Comparison of ENCODE assay signal across 23 mouse cellular contexts in the genomic region with DNA sequence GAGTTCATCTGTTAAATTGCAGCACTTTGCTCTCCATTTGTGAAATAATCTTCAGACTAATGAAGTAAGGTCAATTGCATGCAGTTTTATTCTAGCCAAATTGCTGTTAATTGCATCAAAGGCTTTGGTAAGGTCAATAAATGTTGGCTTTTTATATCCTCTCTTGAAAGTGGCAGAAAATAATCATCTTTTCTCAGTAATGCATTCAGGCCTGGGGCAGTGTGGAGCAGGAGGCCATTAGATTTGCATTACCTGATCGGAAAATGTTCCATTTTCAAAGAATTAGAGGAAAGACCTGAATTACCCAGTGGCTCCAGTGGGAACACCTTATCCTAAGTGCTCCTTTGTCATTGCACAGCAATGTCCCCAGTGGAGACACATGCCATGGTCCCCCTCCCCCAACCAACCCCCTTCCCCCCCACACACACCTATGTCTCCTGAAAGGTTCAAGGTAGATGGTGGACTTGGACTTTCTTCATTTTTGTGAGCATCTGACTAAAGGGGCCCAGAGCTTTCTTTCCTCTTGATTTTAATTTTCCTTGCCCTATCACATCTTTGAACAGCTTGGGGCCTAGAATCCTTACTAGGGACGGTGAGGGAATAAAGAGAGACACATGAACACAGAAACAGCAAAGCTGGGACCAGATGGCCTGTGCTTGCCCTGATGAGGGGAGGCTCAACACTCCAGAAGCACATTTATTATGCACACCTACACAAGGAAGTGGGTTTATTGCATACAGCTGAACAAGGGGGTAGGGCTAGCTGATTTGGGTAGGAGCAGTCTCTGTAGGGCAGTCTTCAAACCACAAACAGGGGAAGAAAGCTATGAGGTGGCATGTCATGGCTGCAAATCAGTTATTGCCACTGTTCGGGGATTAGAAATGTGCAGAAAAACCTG.
A peak's percentile ranks its signal among the peaks of the same experiment; 100 is the strongest.
DNase-seq lines count a peak whose midpoint lies in the region; ATAC-seq and TF ChIP-seq lines count a peak whose summit lies in the region.
"Had no signal": no experiment of that assay in that cellular context is flagged by ENCODE, and none has a peak within 500 bp of the region (broad histone marks: within the 10 kb centered on the region; RNA-seq: fewer than 3 reads in every experiment).

No protein-coding gene starts in this region.

- 77% methylated on average over 3 of the region's 3 CpGs for WGBS in forebrain, embryonic 12.5 days
- WGBS in forebrain, embryonic 16.5 days, result 75% methylated on average over 3 of the region's 3 CpGs
- WGBS in hindbrain, embryonic 14.5 days, result 53% methylated on average over 3 of the region's 3 CpGs
- WGBS in hindbrain, embryonic 16.5 days, result 70% methylated on average over 3 of the region's 3 CpGs
- 57% methylated on average over 3 of the region's 3 CpGs for WGBS in midbrain, embryonic 14.5 days
- 47% methylated on average over 3 of the region's 3 CpGs for WGBS in midbrain, postnatal 0 days

- 0 out of 2 replicates have a peak, but pooled peaks have one; percentile 30 for ATAC-seq in forebrain, embryonic 12.5 days (ENCODE audit: low FRiP score)
- no peak for ATAC-seq in forebrain, embryonic 16.5 days
- no peak for ATAC-seq in hindbrain, embryonic 14.5 days (ENCODE audit: low FRiP score)
- ATAC-seq in hindbrain, embryonic 16.5 days, result no peak
- ATAC-seq in midbrain, embryonic 14.5 days (ENCODE audit: low FRiP score, low TSS enrichment), result no peak
- ATAC-seq in midbrain, postnatal 0 days (ENCODE audit: low FRiP score), result no peak
- ATAC-seq: activated CD4-positive, CD25-positive, alpha-beta regulatory T cell, adult 4 months; CD4-positive, CD25-positive, alpha-beta regulatory T cell, adult 4 months had no signal

- no peaks in the 10 kb centered on the region for H3K4me1 ChIP-seq in forebrain, embryonic 12.5 days
- H3K4me1 ChIP-seq in forebrain, embryonic 16.5 days (replicated peaks; ENCODE audit: control insufficient read depth, insufficient read depth, low read length), result no peaks in the 10 kb centered on the region
- H3K4me1 ChIP-seq in hindbrain, embryonic 14.5 days (replicated peaks; ENCODE audit: control insufficient read depth, insufficient read depth, low read length), result peaks cover 5% of the 10 kb centered on the region; the same call in 1 of the 2 replicates
- peaks cover 7% of the 10 kb centered on the region for H3K4me1 ChIP-seq in hindbrain, embryonic 16.5 days (ENCODE audit: control insufficient read depth, insufficient read depth, low read depth, low read length)
- H3K4me1 ChIP-seq in midbrain, embryonic 14.5 days (ENCODE audit: control insufficient read depth, insufficient read depth, low read length), result 0 out of 2 replicates have a peak, but pooled peaks cover 6% of the 10 kb centered on the region
- H3K4me1 ChIP-seq in midbrain, postnatal 0 days (ENCODE audit: insufficient read depth, low read length), result peaks cover 3% of the 10 kb centered on the region; the same call in 1 of the 2 replicates
- H3K4me1 ChIP-seq: heart, embryonic 10.5 days had no signal

- no peak overlapping the region for H3K9ac ChIP-seq in forebrain, embryonic 12.5 days
- H3K9ac ChIP-seq in forebrain, embryonic 16.5 days (replicated peaks; ENCODE audit: low read depth, low read length), result no peak overlapping the region
- H3K9ac ChIP-seq in hindbrain, embryonic 14.5 days, result no peak overlapping the region
- H3K9ac ChIP-seq in hindbrain, embryonic 16.5 days (ENCODE audit: low read depth, low read length), result no peak overlapping the region
- H3K9ac ChIP-seq in midbrain, embryonic 14.5 days (replicated peaks; ENCODE audit: low read length), result no peak overlapping the region
- no peak overlapping the region for H3K9ac ChIP-seq in midbrain, postnatal 0 days (replicated peaks; ENCODE audit: low read length, poor library complexity, severe bottlenecking)
- H3K9ac ChIP-seq: liver, embryonic 14.5 days; midbrain, embryonic 12.5 days had no signal

- TF ChIP-seq CTCF in midbrain, postnatal 0 days (IDR thresholded peaks at IDR 0.05), result no peak

- no peak for DNase-seq in hindbrain, embryonic 14.5 days (ENCODE audit: low spot score)
- DNase-seq in midbrain, embryonic 14.5 days, result peak; percentile 35
- no peak for DNase-seq in midbrain, postnatal 0 days (ENCODE audit: low spot score)
- DNase-seq in naive thymus-derived CD4-positive, alpha-beta T cell, adult 2 months (ENCODE audit: low read depth), result peak; percentile 7
- DNase-seq in adrenal gland, adult 8-10 months, result no peak
- DNase-seq: adrenal gland, postnatal 14 days; cerebellum, adult 11-12 months; cerebellum, postnatal 25 days; embryo, embryonic 11 days; gastrocnemius, postnatal 36 days; kidney, adult 8-10 months; kidney, postnatal 14 days; thymus, postnatal 25 days had no signal

- no peaks in the 10 kb centered on the region for H3K9me3 ChIP-seq in forebrain, embryonic 12.5 days
- H3K9me3 ChIP-seq in forebrain, embryonic 16.5 days (ENCODE audit: control insufficient read depth, low read length), result no peaks in the 10 kb centered on the region
- no peaks in the 10 kb centered on the region for H3K9me3 ChIP-seq in hindbrain, embryonic 14.5 days (ENCODE audit: control insufficient read depth, low read length)
- H3K9me3 ChIP-seq in hindbrain, embryonic 16.5 days (ENCODE audit: control insufficient read depth, low read length), result no peaks in the 10 kb centered on the region
- H3K9me3 ChIP-seq in midbrain, embryonic 14.5 days (ENCODE audit: control insufficient read depth, low read length), result no peaks in the 10 kb centered on the region
- H3K9me3 ChIP-seq in midbrain, postnatal 0 days (ENCODE audit: low read length), result no peaks in the 10 kb centered on the region
- H3K9me3 ChIP-seq: G1E; heart, embryonic 10.5 days; midbrain, embryonic 12.5 days had no signal

- no peak overlapping the region for H3K4me2 ChIP-seq in forebrain, embryonic 12.5 days
- no peak overlapping the region for H3K4me2 ChIP-seq in forebrain, embryonic 16.5 days (ENCODE audit: low read length)
- H3K4me2 ChIP-seq in hindbrain, embryonic 14.5 days (replicated peaks), result no peak overlapping the region
- no peak overlapping the region for H3K4me2 ChIP-seq in hindbrain, embryonic 16.5 days (ENCODE audit: low read length)
- no peak overlapping the region for H3K4me2 ChIP-seq in midbrain, embryonic 14.5 days (ENCODE audit: low read length)
- no peak overlapping the region for H3K4me2 ChIP-seq in midbrain, postnatal 0 days (ENCODE audit: low read depth, low read length, poor library complexity, severe bottlenecking)
- H3K4me2 ChIP-seq: midbrain, embryonic 12.5 days had no signal

- no peaks in the 10 kb centered on the region for H3K27me3 ChIP-seq in forebrain, embryonic 12.5 days
- no peaks in the 10 kb centered on the region for H3K27me3 ChIP-seq in forebrain, embryonic 16.5 days (replicated peaks; ENCODE audit: control insufficient read depth, insufficient read depth, low read length)
- no peaks in the 10 kb centered on the region for H3K27me3 ChIP-seq in hindbrain, embryonic 14.5 days (ENCODE audit: control insufficient read depth, insufficient read depth, low read length)
- H3K27me3 ChIP-seq in hindbrain, embryonic 16.5 days (replicated peaks; ENCODE audit: control insufficient read depth, insufficient read depth, low read length), result no peaks in the 10 kb centered on the region
- no peaks in the 10 kb centered on the region for H3K27me3 ChIP-seq in midbrain, embryonic 14.5 days (ENCODE audit: control insufficient read depth, insufficient read depth, low read length)
- H3K27me3 ChIP-seq in midbrain, postnatal 0 days (ENCODE audit: insufficient read depth, low read length), result no peaks in the 10 kb centered on the region
- H3K27me3 ChIP-seq: midbrain, embryonic 12.5 days had no signal

- H3K4me3 ChIP-seq in forebrain, embryonic 12.5 days (replicated peaks), result no peak overlapping the region
- H3K4me3 ChIP-seq in forebrain, embryonic 16.5 days (replicated peaks; ENCODE audit: low read length), result no peak overlapping the region
- no peak overlapping the region for H3K4me3 ChIP-seq in hindbrain, embryonic 14.5 days (replicated peaks; ENCODE audit: low read length)
- no peak overlapping the region for H3K4me3 ChIP-seq in hindbrain, embryonic 16.5 days (ENCODE audit: low read length)
- H3K4me3 ChIP-seq in midbrain, embryonic 14.5 days (replicated peaks; ENCODE audit: low read depth, low read length), result no peak overlapping the region
- H3K4me3 ChIP-seq in midbrain, postnatal 0 days (ENCODE audit: low read depth, low read length), result no peak overlapping the region
- H3K4me3 ChIP-seq: heart, embryonic 10.5 days; midbrain, embryonic 12.5 days had no signal

- H3K36me3 ChIP-seq in forebrain, embryonic 12.5 days (replicated peaks), result no peaks in the 10 kb centered on the region
- no peaks in the 10 kb centered on the region for H3K36me3 ChIP-seq in forebrain, embryonic 16.5 days (ENCODE audit: control insufficient read depth, insufficient read depth)
- H3K36me3 ChIP-seq in hindbrain, embryonic 14.5 days (replicated peaks; ENCODE audit: control insufficient read depth, insufficient read depth), result no peaks in the 10 kb centered on the region
- no peaks in the 10 kb centered on the region for H3K36me3 ChIP-seq in hindbrain, embryonic 16.5 days (ENCODE audit: control insufficient read depth, insufficient read depth, low read length)
- no peaks in the 10 kb centered on the region for H3K36me3 ChIP-seq in midbrain, embryonic 14.5 days (ENCODE audit: control insufficient read depth, insufficient read depth, low read length)
- no peaks in the 10 kb centered on the region for H3K36me3 ChIP-seq in midbrain, postnatal 0 days (ENCODE audit: insufficient read depth, low read length)
- H3K36me3 ChIP-seq: G1E; heart, embryonic 10.5 days; midbrain, embryonic 12.5 days had no signal

- H3K27ac ChIP-seq in forebrain, embryonic 12.5 days, result no peak overlapping the region
- H3K27ac ChIP-seq in forebrain, embryonic 16.5 days (ENCODE audit: low read length), result no peak overlapping the region
- H3K27ac ChIP-seq in hindbrain, embryonic 14.5 days, result peak overlapping the region; percentile 44; the same call in 1 of the 2 replicates
- no peak overlapping the region for H3K27ac ChIP-seq in hindbrain, embryonic 16.5 days (ENCODE audit: low read depth, low read length)
- peak overlapping the region; percentile 39; the same call in 1 of the 2 replicates for H3K27ac ChIP-seq in midbrain, embryonic 14.5 days (replicated peaks; ENCODE audit: low read depth, low read length)
- H3K27ac ChIP-seq in midbrain, postnatal 0 days (ENCODE audit: low read depth, low read length), result no peak overlapping the region
- H3K27ac ChIP-seq: heart, embryonic 10.5 days; liver, embryonic 14.5 days; macrophage; midbrain, embryonic 12.5 days had no signal

Comparison
In these comparisons a context has a peak if more than half of its experiments do, and no peak if none do; other contexts are left out.
1. H3K27ac ChIP-seq: peak in hindbrain, embryonic 14.5 days (single experiment) and midbrain, embryonic 14.5 days (single experiment); none in forebrain, embryonic 12.5 days (single experiment), forebrain, embryonic 16.5 days (single experiment), hindbrain, embryonic 16.5 days (single experiment) and midbrain, postnatal 0 days (single experiment).
2. DNase-seq: peak in midbrain, embryonic 14.5 days (single experiment) and naive thymus-derived CD4-positive, alpha-beta T cell, adult 2 months (single experiment); none in hindbrain, embryonic 14.5 days (single experiment), midbrain, postnatal 0 days (single experiment) and adrenal gland, adult 8-10 months (single experiment).